Mouse (Mus musculus): Measurements from ENCODE around the gene Exoc4. TPM values are rescaled to one million over a fixed set of nuclear protein-coding genes. Genes with fewer than 3 reads are reported as not detected.

The Exoc4 gene
- polyA plus RNA-seq, 1 experiment = 20.6 TPM

- no peak for DNase-seq (ENCODE audit: extremely low spot score in 1 of 2, low spot score in 1 of 2)
Measured at GRCm38 (mm10) chr6:33832978-33833377, 584.1 kb downstream of the Exoc4 start.

- no peak for DNase-seq (ENCODE audit: extremely low spot score in 1 of 2, low spot score in 1 of 2)
Measured at GRCm38 (mm10) chr6:33836048-33836780, 587.3 kb downstream of the Exoc4 start.

GRCm38 (mm10) chr6:33842901-33843300, 594.0 kb downstream of the Exoc4 start:
- DNase-seq (ENCODE audit: extremely low spot score in 1 of 2, low spot score in 1 of 2) = no peak

GRCm38 (mm10) chr6:33859049-33859448, 610.2 kb downstream of the Exoc4 start:
- DNase-seq (ENCODE audit: extremely low spot score in 1 of 2, low spot score in 1 of 2) = no peak

GRCm38 (mm10) chr6:33865752-33866151, 616.9 kb downstream of the Exoc4 start:
- DNase-seq (ENCODE audit: extremely low spot score in 1 of 2, low spot score in 1 of 2) = no peak

GRCm38 (mm10) chr6:33866901-33867580, 618.2 kb downstream of the Exoc4 start:
- no peak for DNase-seq (ENCODE audit: extremely low spot score in 1 of 2, low spot score in 1 of 2)

- no peak for DNase-seq (ENCODE audit: extremely low spot score in 1 of 2, low spot score in 1 of 2)
Measured at GRCm38 (mm10) chr6:33869251-33869650, 620.4 kb downstream of the Exoc4 start.

GRCm38 (mm10) chr6:33870468-33871142, 621.7 kb downstream of the Exoc4 start:
- DNase-seq (ENCODE audit: extremely low spot score in 1 of 2, low spot score in 1 of 2) = no peak

- no peak for DNase-seq (ENCODE audit: extremely low spot score in 1 of 2, low spot score in 1 of 2)
Measured at GRCm38 (mm10) chr6:33871286-33871685, 622.4 kb downstream of the Exoc4 start.

- DNase-seq (ENCODE audit: extremely low spot score in 1 of 2, low spot score in 1 of 2) = no peak
Measured at GRCm38 (mm10) chr6:33872192-33872591, 623.3 kb downstream of the Exoc4 start.

GRCm38 (mm10) chr6:33873000-33873399, 624.1 kb downstream of the Exoc4 start:
- no peak for DNase-seq (ENCODE audit: extremely low spot score in 1 of 2, low spot score in 1 of 2)

- DNase-seq (ENCODE audit: extremely low spot score in 1 of 2, low spot score in 1 of 2) = no peak
Measured at GRCm38 (mm10) chr6:33874291-33875014, 625.6 kb downstream of the Exoc4 start.

GRCm38 (mm10) chr6:33884141-33884683, 635.3 kb downstream of the Exoc4 start:
- no peak for DNase-seq (ENCODE audit: extremely low spot score in 1 of 2, low spot score in 1 of 2)

- peak; percentile 11 to 33 for DNase-seq (ENCODE audit: extremely low spot score in 1 of 2, low spot score in 1 of 2)
Measured at GRCm38 (mm10) chr6:33886941-33887340, 638.1 kb downstream of the Exoc4 start.

GRCm38 (mm10) chr6:33890926-33891325, 642.0 kb downstream of the Exoc4 start:
- no peak for DNase-seq (ENCODE audit: extremely low spot score in 1 of 2, low spot score in 1 of 2)

- DNase-seq (ENCODE audit: extremely low spot score in 1 of 2, low spot score in 1 of 2) = no peak
Measured at GRCm38 (mm10) chr6:33892142-33892541, 643.3 kb downstream of the Exoc4 start.

- DNase-seq (ENCODE audit: extremely low spot score in 1 of 2, low spot score in 1 of 2) = no peak
Measured at GRCm38 (mm10) chr6:33899973-33900372, 651.1 kb downstream of the Exoc4 start.

GRCm38 (mm10) chr6:33900615-33901014, 651.7 kb downstream of the Exoc4 start:
- DNase-seq (ENCODE audit: extremely low spot score in 1 of 2, low spot score in 1 of 2) = no peak

GRCm38 (mm10) chr6:33905099-33905498, 656.2 kb downstream of the Exoc4 start:
- DNase-seq (ENCODE audit: extremely low spot score in 1 of 2, low spot score in 1 of 2) = no peak

- DNase-seq (ENCODE audit: extremely low spot score in 1 of 2, low spot score in 1 of 2) = no peak
Measured at GRCm38 (mm10) chr6:33910671-33911070, 661.8 kb downstream of the Exoc4 start.

GRCm38 (mm10) chr6:33913072-33913471, 664.2 kb downstream of the Exoc4 start:
- DNase-seq (ENCODE audit: extremely low spot score in 1 of 2, low spot score in 1 of 2) = no peak
